Mouse (Mus musculus): ENCODE data around the gene Pdzd2.

DNA sequence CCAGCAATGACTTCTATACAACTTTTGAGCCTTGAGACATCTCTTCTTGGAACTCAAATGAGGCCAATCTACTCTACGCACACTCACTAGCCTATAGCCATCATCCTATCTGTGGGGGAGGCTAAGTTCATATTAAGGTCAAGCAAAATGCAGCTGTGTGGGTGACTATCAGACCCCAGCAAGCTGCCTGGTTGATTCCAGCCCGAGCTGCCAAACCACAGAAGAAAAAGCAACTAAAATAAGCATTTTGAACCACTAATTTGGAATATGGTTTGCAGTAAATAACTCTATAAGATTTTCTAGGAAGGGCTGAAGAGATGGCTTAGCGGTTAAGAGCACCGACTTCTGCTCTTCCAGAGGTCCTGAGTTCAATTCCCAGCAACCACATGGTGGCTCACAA lies 429.0 kb downstream of the Pdzd2 start:
- TF ChIP-seq POLR2A (IDR thresholded peaks at IDR 0.05; ENCODE audit: low read depth, low read length), result no peak
- no peak for TF ChIP-seq CTCF (IDR thresholded peaks at IDR 0.05; ENCODE audit: borderline replicate concordance, insufficient read depth, low read length)

Data from embryonic fibroblast, embryonic 13.5 days (primary cell).